Mouse (Mus musculus): ENCODE data around the gene Colgalt1.

Colgalt1 gene

DNA sequence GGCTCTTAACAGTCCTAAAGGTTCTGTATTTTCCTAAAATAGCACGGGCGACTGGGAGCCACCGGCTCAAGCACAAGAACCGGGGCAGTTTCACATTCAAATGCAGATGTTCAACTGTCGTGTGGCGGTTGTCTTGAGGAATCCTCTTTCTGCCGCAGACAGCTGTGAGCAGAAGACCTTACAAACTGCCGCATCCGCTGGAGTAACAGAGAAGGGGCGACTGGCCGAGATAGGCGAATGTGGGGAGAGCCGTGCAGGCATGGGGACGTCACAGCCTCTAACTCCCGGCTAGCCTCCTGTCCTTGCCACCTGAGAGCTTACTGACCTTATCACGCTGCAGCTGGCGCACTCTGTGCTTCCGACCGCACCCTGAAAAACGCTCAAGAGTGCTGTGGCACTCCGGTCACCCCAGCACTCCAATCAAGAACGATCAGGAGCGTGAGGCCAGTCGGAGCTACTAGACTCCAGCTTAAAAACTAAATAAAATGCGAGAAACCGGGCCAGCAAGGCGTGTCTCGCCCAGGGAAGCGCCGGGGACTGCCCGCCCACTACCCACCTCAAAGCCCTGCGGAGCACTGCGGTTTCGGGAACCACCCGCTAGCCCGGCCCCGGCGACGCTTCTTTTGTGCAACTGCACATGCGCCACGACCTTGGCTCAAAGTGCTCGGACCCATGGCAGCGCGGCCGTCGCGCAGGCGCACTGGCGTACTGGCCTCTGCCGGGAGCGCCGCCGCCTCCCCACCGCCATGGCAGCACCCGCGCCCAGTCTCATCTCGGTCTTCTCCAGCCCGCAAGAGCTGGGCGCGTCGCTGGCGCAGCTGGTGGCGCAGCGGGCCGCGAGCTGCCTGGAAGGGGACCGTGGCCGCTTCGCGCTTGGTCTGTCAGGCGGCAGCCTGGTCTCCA lies 19.1 kb upstream of the Colgalt1 start, which contains the start of gene Pgls:
TSS of gene Pgls (plus strand) at position 706 of the 903 bp plus-strand sequence.
- peak; percentile 95 for DNase-seq (ENCODE audit: low spot score)

DNA sequence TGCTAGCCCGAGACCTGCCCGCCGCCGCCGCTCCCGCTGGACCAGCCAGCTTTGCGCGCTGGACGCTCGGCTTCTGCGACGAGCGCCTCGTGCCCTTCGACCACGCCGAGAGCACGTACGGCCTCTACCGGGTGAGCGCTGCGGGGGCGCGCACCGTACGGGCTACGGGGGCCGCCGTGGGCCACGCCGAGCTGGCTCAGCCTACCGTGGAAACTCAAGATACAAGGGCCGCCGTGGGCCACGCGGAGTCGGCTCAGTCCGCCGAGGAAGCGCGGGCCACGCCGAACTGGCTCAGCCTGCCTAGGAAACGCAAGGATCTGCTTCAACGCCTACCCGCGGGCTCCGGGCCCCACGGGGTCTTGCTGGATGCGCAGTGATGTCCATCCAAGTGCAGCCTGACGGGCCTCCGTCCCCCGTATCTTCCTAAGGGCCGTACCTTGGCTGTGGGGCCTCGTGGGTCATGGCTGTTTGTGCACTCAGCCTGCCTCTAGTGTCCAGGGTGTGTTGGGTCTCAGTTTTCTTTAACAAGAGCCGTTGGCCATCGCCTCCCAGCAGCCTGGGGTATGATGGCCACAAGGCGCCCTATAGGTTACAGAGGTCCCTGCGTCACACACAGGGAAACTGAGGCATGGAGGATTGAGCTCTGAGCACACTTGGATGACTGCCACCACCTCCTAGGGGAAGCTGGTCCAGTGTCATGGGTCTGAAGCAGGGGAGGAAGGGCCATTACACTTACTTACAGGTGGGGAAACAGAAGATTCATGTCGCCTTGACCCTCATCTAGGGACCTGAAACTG lies 18.2 kb upstream of the Colgalt1 start:
- DNase-seq (ENCODE audit: low spot score) = peak; percentile 80

DNA sequence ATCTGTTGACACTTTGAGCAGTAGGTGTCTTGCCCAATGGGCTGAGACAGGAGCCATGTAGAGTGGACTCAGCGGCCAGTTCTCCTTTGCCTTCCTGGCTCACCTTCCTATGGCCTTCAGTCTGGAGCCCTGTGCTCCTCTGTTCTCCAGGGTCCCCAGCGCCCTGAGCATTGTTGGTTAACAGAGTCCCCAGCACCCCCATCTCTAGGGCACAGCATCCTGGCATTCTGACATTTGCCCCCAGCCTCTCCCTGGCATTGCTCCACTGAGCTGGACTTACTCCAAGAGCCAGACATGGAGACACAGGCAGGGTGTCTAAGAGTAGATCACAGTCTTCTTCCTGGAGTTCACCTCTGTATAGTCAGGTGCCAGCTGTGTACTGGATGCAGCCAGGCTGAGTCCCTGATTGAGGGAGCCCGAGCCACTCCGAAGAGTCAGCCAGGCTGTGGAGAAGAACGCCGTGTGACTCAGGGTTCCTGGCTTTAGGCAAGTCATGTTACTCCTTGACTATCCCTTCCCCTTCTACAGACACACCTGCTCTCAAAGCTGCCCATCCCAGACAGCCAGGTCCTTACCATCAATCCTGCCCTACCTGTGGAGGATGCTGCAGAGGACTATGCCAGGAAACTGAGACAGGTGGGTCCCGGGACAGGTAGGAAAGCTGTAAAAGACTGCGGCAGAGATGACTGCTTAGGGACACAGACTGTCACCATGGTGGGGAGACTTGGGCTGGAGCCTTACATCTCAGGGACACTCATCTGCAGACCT lies 17.1 kb upstream of the Colgalt1 start:
- no peak for DNase-seq (ENCODE audit: low spot score)

DNA sequence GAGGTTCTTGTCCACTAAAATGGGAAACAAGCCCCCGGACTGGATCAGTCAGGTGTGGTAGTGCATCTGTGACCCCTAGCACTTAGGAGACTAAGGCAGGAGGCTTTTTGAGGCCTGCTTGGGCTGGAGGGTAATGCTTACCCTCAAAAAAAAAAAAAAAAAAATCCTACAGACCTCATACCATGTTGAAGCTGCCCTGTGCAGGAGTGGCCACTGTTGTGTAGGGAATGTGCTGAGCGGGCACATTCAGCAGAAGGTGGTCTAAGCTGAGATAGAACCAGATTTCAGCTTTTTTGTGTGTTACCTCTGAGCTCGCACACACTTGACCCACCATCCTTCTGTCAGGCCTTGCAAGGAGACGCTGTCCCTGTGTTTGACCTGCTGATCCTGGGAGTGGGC lies 16.5 kb upstream of the Colgalt1 start:
- DNase-seq (ENCODE audit: low spot score) = no peak

DNA sequence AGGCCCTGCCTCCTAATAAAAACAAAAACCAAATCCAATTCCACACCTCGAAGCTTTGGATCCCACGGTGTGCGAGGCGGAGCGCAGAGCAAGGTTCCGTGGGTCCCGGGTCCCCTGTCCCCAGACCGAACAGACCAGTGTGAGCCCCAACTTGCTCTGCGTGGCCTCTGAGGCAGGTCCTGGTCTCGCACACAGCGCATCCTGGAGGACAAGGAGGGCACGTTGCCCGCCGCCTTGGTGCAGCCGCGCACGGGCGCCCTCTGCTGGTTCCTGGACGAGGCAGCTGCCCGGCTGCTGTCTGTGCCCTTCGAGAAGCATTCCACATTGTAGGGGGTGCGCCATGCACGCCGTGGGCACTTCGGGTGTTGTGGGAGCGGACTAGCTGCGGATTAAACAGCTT lies 14.9 kb upstream of the Colgalt1 start:
- DNase-seq (ENCODE audit: low spot score) = peak; percentile 96

DNA sequence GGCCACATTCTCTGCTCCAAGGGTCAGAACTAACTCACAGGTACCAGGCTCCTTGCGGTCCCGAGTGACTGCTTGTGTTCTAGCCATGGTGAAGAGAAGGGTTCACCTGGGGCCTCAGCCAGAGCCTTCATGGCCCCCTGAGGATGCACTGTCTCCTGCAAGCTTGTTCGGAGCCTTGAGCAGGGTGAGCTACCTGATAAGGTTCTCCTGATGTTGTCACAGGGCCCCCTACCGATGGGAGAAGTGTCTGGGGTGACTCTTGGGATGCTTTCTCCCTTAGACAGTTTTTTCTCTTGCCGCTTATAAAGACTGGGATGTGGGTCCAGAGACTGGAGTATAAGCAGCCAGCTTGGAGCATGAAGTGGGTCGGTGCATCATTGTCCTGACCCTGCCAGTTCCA lies 14.4 kb upstream of the Colgalt1 start:
- no peak for DNase-seq (ENCODE audit: low spot score)

DNA sequence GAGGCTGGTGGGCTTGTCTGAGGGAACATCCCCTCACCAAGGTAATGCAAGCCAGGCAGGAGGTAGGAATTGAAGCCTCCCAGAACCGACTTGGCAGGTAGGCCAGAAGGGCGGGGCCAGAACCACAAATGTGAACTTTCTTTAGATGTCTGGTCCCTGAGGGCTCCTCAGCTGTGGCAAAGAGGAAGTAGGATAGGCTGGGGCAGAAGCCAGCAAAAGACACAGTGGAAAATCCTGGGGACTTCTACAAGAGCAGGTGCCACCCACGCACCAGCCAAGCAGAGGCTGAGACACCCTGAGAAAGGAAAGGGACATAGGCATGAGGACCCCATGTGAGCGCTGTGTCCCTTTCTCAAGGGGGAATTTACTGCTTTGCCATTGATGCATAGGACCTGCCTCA lies 14.0 kb upstream of the Colgalt1 start:
- no peak for DNase-seq (ENCODE audit: low spot score)

DNA sequence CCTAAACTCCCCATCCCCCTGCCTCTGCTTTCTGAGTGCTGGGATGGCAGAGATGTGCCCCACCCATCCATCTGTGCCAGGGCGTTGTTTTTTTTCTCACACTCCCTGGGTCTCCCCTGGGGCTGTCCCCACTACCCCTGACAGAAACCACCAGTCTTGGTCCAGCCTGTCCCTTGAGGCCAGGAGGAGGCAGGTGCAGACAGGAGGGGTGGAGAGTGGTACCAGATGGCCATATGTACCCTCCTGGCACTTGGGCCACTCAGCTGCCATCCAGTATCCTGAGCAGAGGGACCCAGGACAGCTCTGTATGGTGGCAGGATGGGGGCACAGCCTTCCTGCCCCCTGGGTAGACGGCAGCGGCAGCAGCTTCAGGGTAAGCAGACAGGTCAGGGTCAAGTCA lies 13.3 kb upstream of the Colgalt1 start, which contains the start of gene Fam129c:
TSS of gene Fam129c (plus strand) at position 198 of the 400 bp plus-strand sequence.
- DNase-seq (ENCODE audit: low spot score) = no peak

DNA sequence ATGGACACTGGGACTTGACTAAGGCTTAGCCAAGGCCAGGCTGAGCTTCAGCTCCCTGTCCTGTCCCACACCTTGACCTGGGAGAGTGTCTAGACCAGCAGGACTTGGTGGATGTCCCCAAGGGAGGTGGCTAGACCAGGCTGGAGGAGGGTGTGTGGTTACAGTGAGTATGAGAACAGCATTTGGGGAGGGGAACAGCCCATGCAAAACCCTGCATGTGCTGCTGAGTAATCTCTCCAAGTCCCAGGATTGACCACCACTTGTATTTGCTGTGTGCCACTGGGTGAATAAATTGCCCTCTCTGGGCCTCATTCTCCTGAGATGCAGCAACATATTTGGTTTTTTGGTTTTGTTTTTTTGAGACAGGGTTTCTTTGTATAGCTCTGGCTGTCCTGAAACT lies 12.4 kb upstream of the Colgalt1 start:
- DNase-seq (ENCODE audit: low spot score) = no peak

DNA sequence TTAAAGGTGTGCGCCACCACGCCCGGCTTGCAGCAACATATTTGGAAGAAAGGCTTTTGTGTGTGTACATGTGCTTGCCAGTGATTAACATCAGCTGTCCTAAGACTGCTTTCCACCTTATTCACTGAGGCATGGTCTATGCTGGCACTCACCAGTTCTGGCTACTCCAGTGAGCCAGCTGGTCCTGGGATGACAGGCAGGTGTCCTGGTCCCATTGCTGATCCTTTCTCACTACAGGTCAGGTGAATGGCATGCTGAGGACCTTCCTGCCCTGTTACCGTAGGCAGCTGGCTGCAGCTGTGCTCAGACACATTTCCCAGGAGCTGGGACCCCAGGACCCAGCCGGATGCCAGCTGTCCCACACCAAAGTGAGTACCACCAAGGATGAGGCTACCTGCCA lies 12.0 kb upstream of the Colgalt1 start:
- DNase-seq (ENCODE audit: low spot score) = no peak

DNA sequence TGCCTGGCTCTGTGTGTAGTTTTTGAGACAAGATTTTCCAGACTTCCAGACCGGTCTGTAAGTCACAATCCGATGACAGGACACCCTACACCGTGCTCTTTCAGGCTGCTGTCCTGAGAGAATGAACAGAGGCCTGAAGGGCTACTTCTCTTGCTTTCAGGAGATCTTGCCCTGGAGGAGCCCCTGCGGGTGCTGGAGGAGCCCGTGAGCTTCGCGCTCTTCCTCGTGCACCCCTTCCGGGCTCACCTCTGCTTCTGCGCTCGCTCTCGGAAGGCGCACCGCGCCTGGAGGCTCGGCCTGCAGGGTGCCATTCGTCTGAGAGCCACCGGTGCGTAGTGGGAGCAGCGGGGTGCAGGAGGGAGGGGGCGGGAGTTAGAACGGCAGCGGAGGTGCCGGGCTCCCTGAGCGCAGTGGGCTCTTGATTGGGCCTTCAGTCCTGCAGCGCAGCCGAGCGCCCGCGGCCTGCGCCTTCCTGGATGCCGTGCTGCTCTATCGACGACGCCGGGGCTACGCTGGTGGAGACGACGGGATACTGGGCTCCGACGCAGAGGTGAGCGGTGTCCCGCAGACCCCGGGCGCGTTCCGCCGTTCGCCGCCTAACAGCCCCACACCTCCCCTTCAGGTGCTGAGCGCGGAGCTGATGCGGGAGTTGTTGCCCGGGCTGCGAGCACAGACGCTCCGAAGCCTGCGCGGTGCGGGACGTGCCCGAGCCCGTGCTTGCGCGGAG lies 8.7 kb upstream of the Colgalt1 start:
- DNase-seq (ENCODE audit: low spot score) = no peak

DNA sequence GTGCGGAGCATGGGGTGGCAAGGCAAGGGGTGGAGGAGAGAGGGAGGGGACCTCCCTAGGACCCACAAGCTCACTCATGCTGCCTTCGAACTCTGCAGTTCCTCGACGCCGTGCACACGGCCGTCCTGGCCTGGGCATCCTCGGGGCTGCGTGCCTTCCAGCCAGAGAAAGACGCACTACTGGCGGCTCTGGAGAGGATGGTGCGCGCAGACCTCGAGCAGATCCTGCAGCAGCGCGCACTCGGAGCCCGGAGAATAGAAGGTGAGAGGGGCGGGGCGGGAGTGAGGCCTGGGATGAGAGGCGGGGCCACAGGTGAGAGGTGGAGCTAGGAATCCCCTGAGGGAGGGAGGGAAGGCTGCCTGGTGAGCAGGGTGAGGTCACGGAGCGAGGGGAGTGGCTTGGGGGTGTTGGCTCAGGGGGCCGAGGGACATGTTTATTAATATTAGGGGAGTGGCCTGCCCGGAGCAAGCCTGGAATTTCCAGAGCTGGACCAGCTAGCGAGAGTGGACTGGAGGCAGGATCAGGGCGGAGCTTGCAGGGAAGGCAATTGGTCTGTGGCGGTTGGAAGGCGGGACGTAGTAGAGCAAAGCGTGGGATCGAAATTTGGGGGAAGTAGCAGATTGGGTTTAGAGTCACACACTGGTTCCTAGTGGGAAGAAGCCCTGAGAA lies 8.0 kb upstream of the Colgalt1 start:
- DNase-seq (ENCODE audit: low spot score) = peak; percentile 81

DNA sequence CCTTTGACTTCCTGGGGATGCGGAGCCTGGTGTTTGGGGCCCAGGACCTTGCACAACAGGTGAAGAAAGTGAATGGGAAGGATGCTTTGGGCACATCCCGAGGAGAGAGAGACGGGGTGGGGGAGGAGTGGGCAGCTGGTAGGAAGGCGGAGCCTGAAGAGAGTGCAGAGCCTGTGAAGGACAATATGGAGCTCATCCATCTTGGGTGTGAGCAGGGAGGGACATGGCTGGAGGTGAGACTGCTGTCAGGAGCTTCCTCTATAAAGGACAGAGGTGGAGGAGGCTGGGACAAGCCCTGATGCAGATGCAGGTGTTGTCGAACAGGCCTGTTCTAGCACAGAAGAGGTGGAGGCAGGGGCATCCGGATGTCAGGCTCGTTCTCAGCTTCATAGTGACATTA lies 6.8 kb upstream of the Colgalt1 start:
- DNase-seq (ENCODE audit: low spot score) = no peak

DNA sequence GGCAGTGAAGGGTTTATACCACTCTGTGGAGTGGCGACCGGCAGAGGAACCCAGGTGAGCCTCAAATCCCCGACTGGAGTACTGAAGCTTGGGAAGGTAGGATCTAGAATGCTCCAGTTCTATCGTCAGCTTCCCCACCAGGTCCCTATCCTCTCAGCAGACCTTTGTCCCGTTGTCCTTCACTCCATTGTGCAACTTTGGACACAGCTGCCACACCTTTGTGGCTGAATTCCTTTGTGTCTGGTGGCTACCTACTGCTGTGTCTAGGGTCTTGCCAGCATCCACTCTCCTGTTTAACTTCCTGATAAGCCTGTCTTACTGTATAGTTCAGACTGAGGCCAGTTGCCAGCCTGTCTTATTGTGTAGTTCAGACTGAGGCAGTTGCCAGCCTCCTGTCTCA lies 1.3 kb downstream of the Colgalt1 start:
- DNase-seq (ENCODE audit: low spot score) = no peak

DNA sequence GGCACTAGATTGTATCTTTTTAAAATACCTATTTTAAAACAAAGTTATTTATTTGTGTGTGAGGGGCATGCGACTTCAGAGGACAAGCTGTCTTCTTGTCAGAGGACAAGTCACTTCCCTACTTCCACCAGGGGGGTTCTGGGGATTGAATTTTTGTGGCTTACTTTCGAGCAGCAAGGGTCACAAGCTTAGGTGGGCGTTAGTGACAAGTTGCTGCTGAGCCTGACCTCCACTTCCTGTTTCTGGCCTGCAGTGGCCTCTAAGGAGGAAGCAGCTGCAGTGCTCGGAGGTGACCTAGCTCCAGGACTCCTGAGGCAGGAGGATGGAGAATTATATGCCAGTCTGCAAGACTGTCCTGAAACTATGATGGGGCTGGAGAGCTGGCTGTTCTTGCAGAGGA lies 2.6 kb downstream of the Colgalt1 start:
- no peak for DNase-seq (ENCODE audit: low spot score)

DNA sequence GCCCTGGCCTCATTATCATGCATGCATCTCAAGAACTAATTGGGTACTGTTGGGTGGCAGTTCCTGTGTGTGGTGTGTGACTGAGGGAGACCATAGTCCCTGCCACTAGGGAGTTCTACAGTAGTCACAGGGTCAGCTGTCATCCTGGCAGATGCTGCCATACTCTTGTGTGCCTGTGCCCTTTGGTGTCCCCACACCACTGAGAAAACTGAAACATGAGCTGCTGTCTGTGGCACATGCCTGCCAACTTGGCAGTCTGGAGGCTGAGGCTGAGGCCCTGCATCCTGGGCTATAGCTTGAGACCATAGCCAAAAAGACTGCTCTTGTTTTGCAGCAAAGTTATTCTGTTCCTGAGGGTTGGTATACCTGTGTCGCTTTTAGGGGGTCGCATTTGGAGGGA lies 9.0 kb downstream of the Colgalt1 start:
- no peak for DNase-seq (ENCODE audit: low spot score)

DNA sequence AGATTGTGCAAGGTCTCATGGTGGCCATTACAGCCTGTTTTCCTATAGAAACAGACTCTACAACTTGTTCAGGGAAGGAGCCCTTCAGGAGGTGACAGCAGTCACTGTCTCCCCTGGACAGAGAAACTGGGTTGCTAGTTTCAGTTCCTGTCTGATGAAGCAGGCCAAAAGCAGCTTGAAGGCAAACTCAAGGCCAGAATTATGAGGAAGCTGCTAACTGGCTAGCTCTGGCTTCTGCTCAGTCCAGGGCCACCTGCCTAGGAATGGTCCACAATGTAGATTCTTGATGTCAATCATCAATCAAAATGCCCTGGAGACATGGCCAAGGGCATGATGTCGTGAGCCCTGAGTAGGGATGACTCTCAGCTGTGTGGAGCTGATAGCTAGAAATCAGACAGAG lies 14.3 kb downstream of the Colgalt1 start:
- DNase-seq (ENCODE audit: low spot score) = no peak

DNA sequence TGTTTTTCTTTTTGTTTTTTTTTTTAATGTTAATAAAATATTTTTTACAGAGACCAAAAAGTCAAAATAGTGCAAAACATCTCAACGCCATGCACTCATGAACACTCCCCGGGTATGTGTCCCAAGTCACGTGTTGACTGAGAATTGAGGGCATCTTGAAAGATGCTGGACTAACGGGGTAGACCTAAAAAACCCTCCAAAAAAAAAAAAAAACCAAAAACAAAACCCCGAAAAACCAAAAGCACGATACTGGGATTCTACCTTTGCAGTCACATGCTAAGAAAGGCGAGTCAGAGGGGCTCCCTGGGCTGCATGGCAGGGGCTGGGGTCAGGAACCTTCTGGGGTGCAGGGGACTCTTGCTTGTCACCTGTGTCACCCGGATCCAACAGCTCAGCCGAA lies 16.0 kb downstream of the Colgalt1 start:
- no peak for DNase-seq (ENCODE audit: low spot score)

DNA sequence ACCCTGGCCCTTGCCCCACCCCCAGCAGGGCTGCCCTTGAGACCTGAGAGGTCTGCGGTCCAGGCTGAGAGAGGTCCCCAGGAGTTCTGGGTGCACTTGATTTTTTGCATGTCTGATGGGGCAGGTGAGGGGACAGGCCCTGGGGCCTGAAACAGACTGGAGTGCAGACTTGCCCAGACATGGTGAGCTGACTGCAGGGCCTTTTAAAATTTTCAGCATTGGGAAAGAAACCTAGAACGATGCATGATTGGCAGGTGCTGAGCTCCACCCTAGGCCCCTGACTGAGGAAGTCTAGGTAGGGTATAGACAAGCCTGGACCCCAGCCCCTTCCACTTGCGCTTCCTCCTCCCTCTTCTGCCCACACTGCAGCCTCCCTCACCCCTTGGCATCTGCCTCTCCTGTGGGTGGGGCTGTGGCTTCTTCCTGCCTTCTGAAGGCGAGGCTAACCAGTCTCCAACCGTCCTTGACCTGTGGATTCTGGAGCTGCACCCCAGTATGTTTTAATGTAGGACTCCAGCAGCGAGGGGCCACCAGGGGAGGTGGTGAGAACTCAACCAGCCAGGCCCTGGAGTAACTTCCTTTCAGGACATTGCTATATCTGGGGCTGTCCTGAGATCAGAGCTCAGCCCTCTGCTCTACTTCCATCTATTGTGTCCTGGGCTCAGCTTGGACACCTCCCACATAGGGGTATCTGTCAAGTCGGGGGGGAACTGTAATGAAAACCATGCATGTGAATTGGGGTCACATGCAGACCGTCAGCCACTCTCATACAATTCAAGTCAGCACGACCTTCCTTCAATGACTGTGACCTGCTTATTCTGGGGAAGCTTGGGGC lies 16.7 kb downstream of the Colgalt1 start:
- DNase-seq (ENCODE audit: low spot score) = no peak

Measured in testis, postnatal 10 days (tissue).